Mouse (Mus musculus) hindbrain, postnatal 0 days (tissue): Measurements from ENCODE around the gene Serpinf1. TPM values are rescaled to one million over a fixed set of nuclear protein-coding genes. Genes with fewer than 3 reads are reported as not detected.

Experiments
- ATAC-seq: fragments of 200-750 bp; cut with Nextera tagmentation; 2 replicates; pipeline ENCODE4 v1.8.0; 2017; ENCODE audit warnings: mild to moderate bottlenecking, moderate TSS enrichment, moderate library complexity
- DNase-seq: peaks from one replicate; pipeline ENCODE4 v3.0.0-alpha.2; 2015; ENCODE audit warnings: low spot score
- H3K27ac ChIP-seq: fragments of 300-500 bp; sonication (generic); 2 replicates; pipeline ENCODE4 v1.5.1; 2014; ENCODE audit warnings: mild to moderate bottlenecking
- H3K27me3 ChIP-seq: fragments of 300-500 bp; sonication (generic); 2 replicates; pipeline ENCODE4 v1.6.1; 2014; ENCODE audit warnings: low read length, mixed read lengths; ENCODE audit not compliant: insufficient read depth
- H3K36me3 ChIP-seq: fragments of 300-500 bp; sonication (generic); 2 replicates; pipeline ENCODE4 v1.6.1; 2014; ENCODE audit warnings: low read length, mixed read lengths; ENCODE audit not compliant: insufficient read depth
- H3K4me1 ChIP-seq: fragments of 300-500 bp; sonication (generic); 2 replicates; pipeline ENCODE4 v1.6.1; 2014; ENCODE audit warnings: antibody characterized with exemption, low read length, mixed read lengths; ENCODE audit not compliant: insufficient read depth
- H3K4me2 ChIP-seq: fragments of 300-500 bp; sonication (generic); 2 replicates; pipeline ENCODE4 v1.6.1; 2014; ENCODE audit warnings: low read depth, mild to moderate bottlenecking, low read length, moderate library complexity, mixed read lengths
- H3K4me3 ChIP-seq: fragments of 300-500 bp; sonication (generic); 2 replicates; pipeline ENCODE4 v1.5.1; 2014; ENCODE audit warnings: low read length
- H3K9ac ChIP-seq: fragments of 300-500 bp; sonication (generic); replicated peaks from 2 replicates; pipeline ENCODE4 v1.6.1; 2014; ENCODE audit warnings: mild to moderate bottlenecking, low read length, moderate library complexity, mixed read lengths
- H3K9me3 ChIP-seq: fragments of 300-500 bp; sonication (generic); 2 replicates; pipeline ENCODE4 v1.6.1; 2016; ENCODE audit warnings: low read length, mixed read lengths
- CTCF ChIP-seq: IDR thresholded peaks from 2 replicates; pipeline ENCODE4 v1.5.1; 2016; ENCODE audit warnings: antibody characterized with exemption, control low read depth, low read depth
- WGBS: fragments of 180-500 bp; shearing (Covaris S2); extraction: QIAGEN DNeasy Blood & Tissue Kit; methylation state at CpG from one replicate; pipeline ENCODE4 v1.1.7; 2014; 5-methylcytosine and 5-hydroxymethylcytosine counted together
- polyA plus RNA-seq: library from polyadenylated mRNA; unstranded; fragments of >200 nt; fragmentation: Nextera tagmentation; extraction: Ambion mirVana; gene quantifications from 2 replicates; pipeline ENCODE4 v1.2.1, GENCODE M21; 2015
- total RNA-seq: library from RNA; depleted of rRNA; stranded (reverse); fragments of >200 nt; gene quantifications from 2 replicates; pipeline ENCODE4 v1.2.3, GENCODE M21; 2014

The Serpinf1 gene
- total and polyA plus RNA-seq, 2 experiments from 2014 or later = 47.1 to 57.6 TPM

DNA sequence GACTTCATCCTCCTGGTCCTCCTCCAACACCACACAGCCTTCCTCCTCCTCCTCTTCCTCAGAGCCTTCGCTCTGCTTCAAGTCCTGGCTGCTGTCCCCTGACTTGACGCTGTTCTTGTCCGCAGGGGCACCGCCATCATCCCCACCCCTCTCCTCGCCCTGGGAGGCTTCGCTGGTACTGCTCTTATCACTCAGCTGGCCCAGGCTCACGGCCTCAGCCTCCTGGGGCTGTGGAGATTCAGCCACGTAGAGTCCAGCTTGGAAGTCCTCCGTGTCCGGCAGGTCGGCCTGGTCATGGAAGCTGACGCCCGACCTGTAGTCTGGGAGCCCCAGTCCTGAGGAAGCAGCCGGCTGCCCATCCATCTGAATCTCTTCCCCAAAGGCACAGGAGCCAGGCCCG is 28.4 kb upstream of the Serpinf1 start:
- no peaks in the 10 kb centered on the region for H3K9me3 ChIP-seq
- ATAC-seq (no peak), DNase-seq (no peak)
- no peak overlapping the region for H3K4me2 ChIP-seq
- H3K4me3 ChIP-seq = no peak overlapping the region
- H3K36me3 ChIP-seq = peaks cover 24% of the 10 kb centered on the region; the same call in 1 of the 2 replicates
- WGBS = 91% methylated on average over 15 of the region's 15 CpGs
- H3K9ac ChIP-seq = no peak overlapping the region
- TF ChIP-seq CTCF = no peak
- H3K27me3 ChIP-seq = no peaks in the 10 kb centered on the region
- no peak overlapping the region for H3K27ac ChIP-seq
- H3K4me1 ChIP-seq = peaks cover 10% of the 10 kb centered on the region; the same call in 1 of the 2 replicates

- H3K27ac ChIP-seq = no peak overlapping the region
- 84% methylated on average over 8 of the region's 8 CpGs for WGBS
- ATAC-seq (no peak), DNase-seq (no peak)
- no peak for TF ChIP-seq CTCF
- H3K4me2 ChIP-seq = no peak overlapping the region
- no peak overlapping the region for H3K9ac ChIP-seq
- H3K4me3 ChIP-seq = no peak overlapping the region
- H3K9me3 ChIP-seq = no peaks in the 10 kb centered on the region
- no peaks in the 10 kb centered on the region for H3K27me3 ChIP-seq
- peaks cover 10% of the 10 kb centered on the region; the same call in 1 of the 2 replicates for H3K4me1 ChIP-seq
- H3K36me3 ChIP-seq = peaks cover 24% of the 10 kb centered on the region; the same call in 1 of the 2 replicates
Observed at GRCm38 (mm10) chr11:75450304-75450908, 27.9 kb upstream of the Serpinf1 start.

GRCm38 (mm10) chr11:75449695-75450094 is 27.2 kb upstream of the Serpinf1 start:
- Histone ChIP-seq H3K27me3 (no peaks in the 10 kb centered on the region), H3K4me3 (no peak overlapping the region), H3K9me3 (no peaks in the 10 kb centered on the region), H3K9ac (no peak overlapping the region), H3K27ac (no peak overlapping the region), H3K36me3 (peaks cover 24% of the 10 kb centered on the region; the same call in 1 of the 2 replicates), H3K4me1 (peaks cover 7% of the 10 kb centered on the region; the same call in 1 of the 2 replicates), H3K4me2 (no peak overlapping the region)
- DNase-seq = no peak
- no peak for TF ChIP-seq CTCF
- WGBS = 68% methylated on average over 7 of the region's 7 CpGs
- ATAC-seq = no peak

DNA sequence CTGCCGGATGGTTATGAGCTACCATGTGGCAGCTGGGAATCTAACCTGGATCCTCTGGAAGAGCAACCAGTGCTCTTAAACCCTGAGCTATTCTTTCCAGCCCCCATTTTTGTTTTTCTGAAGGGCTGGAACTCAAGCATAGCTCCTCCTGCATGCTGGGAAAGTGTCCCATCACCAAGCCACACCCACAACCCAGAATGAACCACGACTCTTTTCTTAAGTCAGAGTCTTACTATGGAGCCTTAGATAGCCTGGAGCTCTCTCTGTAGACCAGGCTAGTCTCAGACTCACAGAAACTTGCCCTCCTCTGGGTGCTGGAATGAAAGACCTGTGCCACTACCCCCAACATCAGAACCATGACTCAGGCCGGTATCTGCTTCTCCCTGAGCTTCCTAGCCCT is 26.1 kb upstream of the Serpinf1 start:
- no peaks in the 10 kb centered on the region for H3K27me3 ChIP-seq
- H3K9ac ChIP-seq = no peak overlapping the region
- no peak for ATAC-seq
- no peaks in the 10 kb centered on the region for H3K9me3 ChIP-seq
- H3K4me2 ChIP-seq = no peak overlapping the region
- H3K36me3 ChIP-seq = peaks cover 24% of the 10 kb centered on the region; the same call in 1 of the 2 replicates
- WGBS = 82% methylated on average over 3 of the region's 3 CpGs
- TF ChIP-seq CTCF = no peak
- H3K27ac ChIP-seq = no peak overlapping the region
- peaks cover 2% of the 10 kb centered on the region; the same call in 1 of the 2 replicates for H3K4me1 ChIP-seq
- DNase-seq = no peak
- H3K4me3 ChIP-seq = no peak overlapping the region

- 49% methylated on average over 8 of the region's 8 CpGs for WGBS
Observed at GRCm38 (mm10) chr11:75443711-75444110, 21.2 kb upstream of the Serpinf1 start.

DNA sequence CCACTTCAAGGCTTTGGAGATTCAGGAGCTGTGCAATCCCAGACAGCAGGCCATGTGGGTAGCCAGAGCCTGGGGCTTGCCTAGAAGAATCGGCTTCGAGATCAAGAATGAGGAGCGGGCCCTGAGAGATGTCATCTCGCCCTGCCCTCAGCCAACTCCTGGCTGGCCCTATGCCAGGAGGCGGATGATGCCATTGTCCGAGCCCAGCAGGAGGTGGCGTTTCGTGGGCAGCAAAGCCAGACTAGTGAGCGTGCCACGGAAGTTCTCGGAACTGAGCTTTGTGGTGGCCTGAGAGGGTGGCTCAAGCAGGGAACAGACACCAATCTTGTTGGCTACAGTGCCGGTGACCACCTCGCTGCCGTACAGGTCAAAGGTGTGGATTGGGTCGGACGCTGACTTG is 19.1 kb upstream of the Serpinf1 start:
- H3K9ac ChIP-seq = no peak overlapping the region
- H3K36me3 ChIP-seq = peaks cover 10% of the 10 kb centered on the region
- no peaks in the 10 kb centered on the region for H3K27me3 ChIP-seq
- DNase-seq (peak; percentile 53), ATAC-seq (no peak)
- TF ChIP-seq CTCF = no peak
- no peak overlapping the region for H3K27ac ChIP-seq
- 56% methylated on average over 16 of the region's 16 CpGs for WGBS
- H3K4me1 ChIP-seq = no peaks in the 10 kb centered on the region
- H3K9me3 ChIP-seq = no peaks in the 10 kb centered on the region
- H3K4me3 ChIP-seq = no peak overlapping the region
- H3K4me2 ChIP-seq = no peak overlapping the region

More at GRCm38 (mm10) chr11:75443711-75444110, 21.2 kb upstream of the Serpinf1 start:
- no peak overlapping the region for H3K4me2 ChIP-seq
- no peak overlapping the region for H3K27ac ChIP-seq
- no peak overlapping the region for H3K9ac ChIP-seq
- DNase-seq = no peak
- no peaks in the 10 kb centered on the region for H3K9me3 ChIP-seq
- H3K27me3 ChIP-seq = no peaks in the 10 kb centered on the region
- TF ChIP-seq CTCF = no peak
- ATAC-seq = no peak
- H3K36me3 ChIP-seq = peaks cover 27% of the 10 kb centered on the region
- H3K4me3 ChIP-seq = no peak overlapping the region
- no peaks in the 10 kb centered on the region for H3K4me1 ChIP-seq

GRCm38 (mm10) chr11:75441034-75441433 is 18.5 kb upstream of the Serpinf1 start:
- no peak overlapping the region for H3K4me3 ChIP-seq
- H3K36me3 ChIP-seq = peaks cover 9% of the 10 kb centered on the region
- WGBS = 81% methylated on average over 7 of the region's 7 CpGs
- no peak overlapping the region for H3K27ac ChIP-seq
- ATAC-seq = no peak
- no peaks in the 10 kb centered on the region for H3K9me3 ChIP-seq
- H3K9ac ChIP-seq = no peak overlapping the region
- no peak overlapping the region for H3K4me2 ChIP-seq
- H3K27me3 ChIP-seq = no peaks in the 10 kb centered on the region
- no peak for TF ChIP-seq CTCF
- DNase-seq = no peak
- no peaks in the 10 kb centered on the region for H3K4me1 ChIP-seq
